Mouse (Mus musculus) heart, embryonic 14.5 days (tissue): ENCODE data around the gene Olfr99. TPM values are rescaled to one million over a fixed set of nuclear protein-coding genes. Genes with fewer than 3 reads are reported as not detected.

Source experiments
- ATAC-seq: fragments of 200-750 bp; cut with Nextera tagmentation; 2 replicates; pipeline ENCODE4 v1.8.0; 2017; ENCODE audit warnings: low read depth, moderate TSS enrichment; ENCODE audit not compliant: insufficient number of reproducible peaks, insufficient read depth, low FRiP score
- H3K27ac ChIP-seq, 2 experiments: fragments of 200-500 bp in 1 of 2; fragments of 300-500 bp in 1 of 2; sonication (generic) in 1 of 2; replicated peaks in 1 of 2; 2 replicates each; pipeline ENCODE4 v1.5.1; 2012 to 2014; ENCODE audit warnings: low read depth in 2 of 2, low read length in 2 of 2, control low read depth in 1 of 2, mild to moderate bottlenecking in 1 of 2, mixed read lengths in 1 of 2; ENCODE audit not compliant: control insufficient read depth in 1 of 2, insufficient read depth in 1 of 2
- H3K27me3 ChIP-seq: fragments of 300-500 bp; sonication (generic); 2 replicates; pipeline ENCODE4 v1.6.1; 2014; ENCODE audit warnings: mild to moderate bottlenecking, low read length, control low read depth; ENCODE audit not compliant: control insufficient read depth, insufficient read depth
- H3K36me3 ChIP-seq: fragments of 300-500 bp; sonication (generic); 2 replicates; pipeline ENCODE4 v1.6.1; 2014; ENCODE audit warnings: mild to moderate bottlenecking, control low read depth, low read length, mixed read lengths; ENCODE audit not compliant: control insufficient read depth, insufficient read depth
- H3K4me1 ChIP-seq, 2 experiments: fragments of 200-500 bp in 1 of 2; fragments of 300-500 bp in 1 of 2; sonication (generic) in 1 of 2; 2 replicates each; pipeline ENCODE4 v1.6.1; 2012 to 2014; ENCODE audit warnings: low read length in 2 of 2, control low read depth in 1 of 2, mixed read lengths in 1 of 2; ENCODE audit not compliant: control insufficient read depth in 2 of 2, insufficient read depth in 2 of 2
- H3K4me2 ChIP-seq: fragments of 300-500 bp; sonication (generic); 2 replicates; pipeline ENCODE4 v1.6.1; 2014; ENCODE audit warnings: mild to moderate bottlenecking, low read length
- H3K4me3 ChIP-seq, 2 experiments: fragments of 200-500 bp in 1 of 2; fragments of 300-500 bp in 1 of 2; sonication (generic) in 1 of 2; 2 replicates each; pipeline ENCODE4 v1.5.1; 2012 to 2014; ENCODE audit warnings: low read length in 2 of 2, mild to moderate bottlenecking in 2 of 2, control low read depth in 1 of 2, low read depth in 1 of 2, moderate library complexity in 1 of 2; ENCODE audit not compliant: control insufficient read depth in 1 of 2, insufficient read depth in 1 of 2
- H3K9ac ChIP-seq: fragments of 300-500 bp; sonication (generic); 2 replicates; pipeline ENCODE4 v1.6.1; 2014; ENCODE audit warnings: mild to moderate bottlenecking, low read length
- H3K9me3 ChIP-seq: fragments of 300-500 bp; sonication (generic); 2 replicates; pipeline ENCODE4 v1.6.1; 2016; ENCODE audit warnings: low read length, control low read depth; ENCODE audit not compliant: control insufficient read depth
- WGBS: fragments of 180-500 bp; shearing (Covaris S2); extraction: QIAGEN DNeasy Blood & Tissue Kit; methylation state at CpG from one replicate; pipeline ENCODE4 v1.1.7; 2014; 5-methylcytosine and 5-hydroxymethylcytosine counted together
- polyA plus RNA-seq: library from polyadenylated mRNA; unstranded; fragments of >200 nt; fragmentation: Nextera tagmentation; extraction: Ambion mirVana; gene quantifications from 2 replicates; pipeline ENCODE4 v1.2.1, GENCODE M21; 2014

Gene Olfr99
- not detected in 2 replicates for polyA plus RNA-seq

DNA sequence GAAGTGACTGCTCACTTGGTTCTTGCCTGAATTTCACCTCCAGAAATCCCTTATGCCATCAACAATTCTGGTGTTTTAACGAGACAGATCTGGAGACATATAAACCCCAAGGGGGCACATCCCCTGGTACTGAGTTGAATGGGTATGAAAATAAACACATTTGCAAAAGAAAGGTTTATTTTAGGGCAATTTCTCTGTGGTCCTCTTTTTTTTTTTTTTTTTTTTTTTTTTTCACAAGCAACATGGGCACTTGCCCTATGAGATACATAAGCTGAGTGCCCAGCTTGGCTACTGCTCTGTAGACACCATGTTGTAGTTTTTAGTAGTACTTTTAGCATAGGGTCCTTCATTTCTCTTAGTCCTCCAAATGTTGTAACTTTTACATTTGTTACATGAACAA, at the start of gene Olfr99:
Olfr99 (minus strand) TSS at position 101 of the 400 bp plus-strand sequence.
- no peaks in the 10 kb centered on the region for H3K27me3 ChIP-seq
- H3K4me2 ChIP-seq = no peak within 1 kb of the TSS
- no peak within 1 kb of the TSS for H3K9ac ChIP-seq
- H3K4me1 ChIP-seq = no peaks in the 10 kb centered on the region
- no peak within 1 kb of the TSS for H3K27ac ChIP-seq
- no peak within 1 kb of the TSS for H3K4me3 ChIP-seq
- 50% methylated on average over 1 of the region's 1 CpGs for WGBS
- no peaks in the 10 kb centered on the region for H3K9me3 ChIP-seq
- ATAC-seq = no peak
- no peaks in the 10 kb centered on the region for H3K36me3 ChIP-seq

DNA sequence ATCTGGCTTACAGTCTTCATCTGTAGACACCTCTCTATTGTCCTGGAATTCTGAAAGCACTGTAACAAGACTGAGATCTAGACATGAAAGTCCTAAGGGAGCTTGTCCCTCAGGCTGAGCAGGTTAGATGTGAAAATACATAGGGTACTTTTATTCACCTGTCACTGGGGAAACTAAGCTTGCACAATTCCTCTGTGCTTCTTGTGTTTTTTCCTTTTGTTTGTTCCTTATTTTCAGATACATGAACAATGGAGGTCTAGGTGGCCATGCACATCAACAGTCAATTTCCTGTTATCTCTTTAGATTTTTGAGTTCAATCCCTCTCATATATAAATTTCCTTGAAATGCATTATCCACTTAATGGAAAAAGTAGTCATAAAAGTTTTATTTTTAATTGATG, 33.7 kb upstream of the Olfr99 start, which contains the start of gene Olfr102:
Olfr102 (minus strand) TSS at position 101 of the 400 bp plus-strand sequence.
- H3K9me3 ChIP-seq = peaks cover 10% of the 10 kb centered on the region; the same call in 1 of the 2 replicates
- no peaks in the 10 kb centered on the region for H3K36me3 ChIP-seq
- no peak within 1 kb of the TSS for H3K4me2 ChIP-seq
- H3K9ac ChIP-seq = no peak within 1 kb of the TSS
- H3K27ac ChIP-seq = no peak within 1 kb of the TSS
- ATAC-seq = no peak
- H3K4me3 ChIP-seq = no peak within 1 kb of the TSS
- no peaks in the 10 kb centered on the region for H3K4me1 ChIP-seq
- no peaks in the 10 kb centered on the region for H3K27me3 ChIP-seq

DNA sequence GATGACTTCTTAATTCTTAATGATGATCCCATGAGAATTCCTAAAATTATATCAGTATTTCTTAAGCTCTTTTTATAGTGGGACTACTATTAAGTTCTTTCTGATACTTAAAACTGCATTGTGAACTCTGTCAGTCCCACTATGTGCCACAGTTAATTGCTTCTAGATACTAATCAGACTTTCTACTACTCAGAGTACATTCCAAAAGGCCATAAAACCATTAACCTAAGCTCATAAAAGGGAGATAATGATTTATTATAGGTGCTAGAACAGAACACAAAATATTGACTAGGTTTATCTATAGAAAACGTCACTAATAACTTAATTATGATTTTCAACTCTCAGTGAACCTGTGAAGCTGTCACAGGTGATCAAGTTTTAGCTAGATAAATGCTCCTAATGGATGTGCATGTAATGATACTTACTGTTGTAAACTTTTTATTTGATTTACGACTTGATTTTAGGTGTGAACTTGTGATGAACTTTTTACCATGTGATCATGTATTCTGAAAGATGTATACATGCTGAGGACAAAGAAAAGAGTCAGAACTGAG, 27.0 kb upstream of the Olfr99 start:
- Histone ChIP-seq H3K4me1 (no peaks in the 10 kb centered on the region), H3K9me3 (no peaks in the 10 kb centered on the region), H3K4me3 (no peak overlapping the region), H3K4me2 (no peak overlapping the region), H3K36me3 (no peaks in the 10 kb centered on the region), H3K27me3 (no peaks in the 10 kb centered on the region), H3K27ac (no peak overlapping the region), H3K9ac (no peak overlapping the region)
- 47% methylated on average over 2 of the region's 2 CpGs for WGBS
- no peak for ATAC-seq

DNA sequence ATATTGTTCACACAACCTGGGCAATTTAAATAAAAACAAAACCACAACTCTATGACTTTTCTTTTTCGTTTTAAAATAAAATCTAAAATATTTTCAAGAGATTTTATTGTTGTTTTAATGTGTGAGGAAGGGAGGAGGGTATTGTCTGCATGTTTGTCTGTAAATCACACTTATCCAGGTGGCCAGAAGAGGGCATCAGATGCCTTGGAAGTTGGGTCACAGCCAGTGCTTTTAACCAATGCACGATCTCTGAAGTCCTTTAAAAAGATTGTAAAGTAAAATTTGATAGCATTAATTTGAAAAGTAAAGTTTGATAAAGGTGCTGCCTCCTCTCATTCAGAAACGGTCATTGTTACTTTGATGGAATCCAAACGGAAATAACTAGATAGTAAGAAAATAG, 25.2 kb upstream of the Olfr99 start:
- Histone ChIP-seq H3K9ac (no peak overlapping the region), H3K9me3 (no peaks in the 10 kb centered on the region), H3K27me3 (no peaks in the 10 kb centered on the region), H3K4me1 (no peaks in the 10 kb centered on the region), H3K4me2 (no peak overlapping the region), H3K4me3 (no peak overlapping the region), H3K36me3 (no peaks in the 10 kb centered on the region), H3K27ac (no peak overlapping the region)
- WGBS = 35% methylated on average over 4 of the region's 4 CpGs
- ATAC-seq = no peak

DNA sequence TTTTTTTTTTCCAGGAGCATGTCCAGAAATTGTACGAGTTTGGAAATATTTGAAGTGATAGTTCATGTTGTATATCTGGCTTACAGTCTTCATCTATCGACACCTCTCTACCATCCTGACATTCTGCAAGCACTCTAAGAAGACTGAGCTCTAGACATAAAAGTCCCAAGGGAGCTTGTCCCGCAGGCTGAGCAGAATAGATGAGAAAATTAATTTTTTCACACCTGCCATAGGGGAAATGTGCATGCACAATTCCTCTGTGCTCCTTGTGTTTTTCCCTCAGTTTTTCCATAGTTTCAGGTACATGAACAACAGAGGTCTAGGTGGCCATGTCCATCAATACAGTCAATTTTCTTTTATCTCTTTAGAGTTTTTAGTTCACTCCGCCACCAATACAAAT, 21.0 kb upstream of the Olfr99 start, which contains the start of gene Olfr101:
Olfr101 (minus strand) TSS at position 101 of the 400 bp plus-strand sequence.
- Histone ChIP-seq H3K36me3 (no peaks in the 10 kb centered on the region), H3K4me3 (no peak within 1 kb of the TSS), H3K4me2 (no peak within 1 kb of the TSS), H3K9ac (no peak within 1 kb of the TSS), H3K4me1 (no peaks in the 10 kb centered on the region), H3K27me3 (no peaks in the 10 kb centered on the region), H3K9me3 (no peaks in the 10 kb centered on the region), H3K27ac (no peak within 1 kb of the TSS)
- ATAC-seq = no peak
- 66% methylated on average over 4 of the region's 4 CpGs for WGBS

DNA sequence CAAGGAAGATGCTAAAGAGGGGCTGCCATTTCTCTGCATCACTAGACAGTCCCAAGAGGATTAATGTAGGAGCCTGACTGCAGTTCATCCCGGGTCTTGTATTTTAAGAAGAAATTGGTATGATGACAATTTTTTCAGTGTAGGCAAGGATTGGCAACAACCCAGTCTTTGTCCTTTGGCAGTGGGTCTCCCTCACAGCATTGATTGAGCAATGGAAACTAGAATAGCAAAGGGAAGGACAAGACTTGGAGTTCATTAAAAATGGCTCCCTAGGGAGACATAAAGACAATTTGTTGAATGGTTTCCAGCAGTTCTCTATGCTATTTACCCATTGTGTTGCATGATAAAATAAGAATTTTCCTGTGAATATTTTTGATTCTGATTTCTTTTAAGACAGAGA, 2.9 kb downstream of the Olfr99 start:
- no peak overlapping the region for H3K4me2 ChIP-seq
- H3K27me3 ChIP-seq = no peaks in the 10 kb centered on the region
- H3K36me3 ChIP-seq = no peaks in the 10 kb centered on the region
- no peak for ATAC-seq
- no peak overlapping the region for H3K9ac ChIP-seq
- 70% methylated on average over 1 of the region's 1 CpGs for WGBS
- no peak overlapping the region for H3K4me3 ChIP-seq
- H3K9me3 ChIP-seq = no peaks in the 10 kb centered on the region
- no peak overlapping the region for H3K27ac ChIP-seq
- no peaks in the 10 kb centered on the region for H3K4me1 ChIP-seq

DNA sequence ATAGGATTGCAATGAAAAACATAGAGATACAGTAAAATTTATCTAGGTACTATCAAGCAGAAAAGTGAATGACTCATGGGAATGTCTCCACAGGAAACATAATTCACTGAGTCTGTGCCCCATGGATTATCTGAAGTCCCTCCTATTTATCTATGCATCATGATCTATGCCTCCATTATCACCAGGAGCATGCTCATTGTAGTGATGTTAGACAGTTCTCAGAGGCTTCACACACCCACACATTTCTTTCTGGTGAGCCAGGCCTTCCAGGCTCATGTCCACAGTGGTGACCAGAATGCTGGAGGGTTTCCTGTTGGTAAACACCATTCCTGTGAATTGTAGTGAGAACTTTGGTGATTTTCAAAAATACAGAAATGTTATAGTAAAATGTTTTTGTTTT, 6.7 kb downstream of the Olfr99 start:
- no peak for ATAC-seq
- Histone ChIP-seq H3K27me3 (no peaks in the 10 kb centered on the region), H3K27ac (no peak overlapping the region)

DNA sequence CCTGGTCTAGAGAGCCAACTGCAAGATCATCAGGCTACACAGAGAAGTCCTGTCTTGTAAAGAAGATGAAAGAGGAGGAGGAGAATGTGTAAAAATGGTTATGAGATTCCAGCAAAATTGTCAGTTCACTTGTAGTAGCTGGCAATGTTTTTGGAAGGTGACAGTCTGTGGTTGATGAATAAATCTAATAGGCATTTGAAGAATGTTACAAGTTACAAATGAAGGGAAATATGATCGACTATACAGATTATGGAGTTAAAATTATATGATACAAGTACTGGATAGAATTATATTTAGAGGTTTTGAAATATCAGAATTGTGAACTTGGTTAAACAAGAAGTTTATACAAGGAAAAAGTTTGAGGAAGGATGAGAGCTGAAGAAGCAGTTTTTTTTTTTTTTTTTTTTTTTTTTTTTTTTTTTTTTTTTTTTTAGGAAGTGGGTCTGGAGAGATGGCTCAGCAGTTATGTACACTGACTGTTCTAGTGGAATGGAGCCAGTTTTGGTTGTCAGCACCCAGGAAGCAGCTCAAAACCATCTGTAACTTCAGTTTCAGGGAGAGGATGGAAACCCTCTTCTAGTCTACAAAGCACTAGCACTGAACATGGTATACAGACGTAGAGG, 7.5 kb downstream of the Olfr99 start:
- 52% methylated on average over 2 of the region's 2 CpGs for WGBS
- ATAC-seq = no peak
- H3K9me3 ChIP-seq = no peaks in the 10 kb centered on the region

More for the DNA sequence above, 6.7 kb downstream of the Olfr99 start:
- Histone ChIP-seq H3K4me2 (no peak overlapping the region), H3K9me3 (no peaks in the 10 kb centered on the region), H3K9ac (no peak overlapping the region), H3K4me3 (no peak overlapping the region), H3K4me1 (no peaks in the 10 kb centered on the region), H3K36me3 (no peaks in the 10 kb centered on the region)

More for the DNA sequence above, 7.5 kb downstream of the Olfr99 start:
- no peaks in the 10 kb centered on the region for H3K4me1 ChIP-seq
- no peak overlapping the region for H3K4me3 ChIP-seq
- no peaks in the 10 kb centered on the region for H3K27me3 ChIP-seq
- H3K4me2 ChIP-seq = no peak overlapping the region
- no peak overlapping the region for H3K9ac ChIP-seq
- H3K36me3 ChIP-seq = no peaks in the 10 kb centered on the region
- no peak overlapping the region for H3K27ac ChIP-seq
